Mouse (Mus musculus): ENCODE data around the gene Zfp182.

The Zfp182 gene

GRCm38 (mm10) chrX:21061866-21062543 is at the start of gene Zfp182:
Gene Zfp182, minus strand, starts transcription at chrX:21062316.
- peak; percentile 76 for DNase-seq (ENCODE audit: low spot score)

GRCm38 (mm10) chrX:21089867-21090239 is 27.7 kb upstream of the Zfp182 start:
- no peak for DNase-seq (ENCODE audit: low spot score)

GRCm38 (mm10) chrX:21088983-21089866 is 27.1 kb upstream of the Zfp182 start, which contains the start of gene Zfp300:
Gene Zfp300, minus strand, starts transcription at chrX:21089527.
- DNase-seq (ENCODE audit: low spot score) = peak; percentile 57

- no peak for DNase-seq (ENCODE audit: low spot score)
These were observed 26.5 kb upstream of the Zfp182 start for GRCm38 (mm10) chrX:21088645-21088982.

GRCm38 (mm10) chrX:21068106-21068505 is 6.0 kb upstream of the Zfp182 start, which contains the start of gene Spaca5:
Gene Spaca5, plus strand, starts transcription at chrX:21068406.
- DNase-seq (ENCODE audit: low spot score) = no peak

GRCm38 (mm10) chrX:21062544-21062890 is 401 bp upstream of the Zfp182 start:
- DNase-seq (ENCODE audit: low spot score) = no peak

GRCm38 (mm10) chrX:21061460-21061859 is 656 bp downstream of the Zfp182 start:
- DNase-seq (ENCODE audit: low spot score) = no peak

- DNase-seq (ENCODE audit: low spot score) = no peak
These were observed 81.2 kb downstream of the Zfp182 start for GRCm38 (mm10) chrX:20980901-20981300.

All from ovary, postnatal 36 days (tissue).